Mouse (Mus musculus): ENCODE results near the gene Jpt2. TPM values are rescaled to one million over a fixed set of nuclear protein-coding genes. Genes with fewer than 3 reads are reported as not detected.
"Not testable (repeated sequence)": the region's sequence is repeated elsewhere in the genome, so short reads cannot be mapped to it uniquely, and the experiment has no call there.

Gene Jpt2
- 165 and 170 TPM in 2 replicates for polyA plus RNA-seq (2015; fragmentation: Nextera tagmentation; extraction: Ambion mirVana)

- H3K4me2 ChIP-seq: peak within 1 kb of the TSS; percentile 49
- H3K4me1 ChIP-seq: peaks cover 9% of the 10 kb centered on the region
- no peaks in the 10 kb centered on the region for H3K9me3 ChIP-seq
- peak within 1 kb of the TSS; percentile 86 for H3K27ac ChIP-seq
- peak within 1 kb of the TSS; percentile 90 for H3K4me3 ChIP-seq
- peaks cover 46% of the 10 kb centered on the region for H3K36me3 ChIP-seq
- WGBS: under 1% methylated on average over 58 of the region's 59 CpGs
- no peaks in the 10 kb centered on the region for H3K27me3 ChIP-seq
- peak; percentile 100 for ATAC-seq (ENCODE audit: insufficient number of reproducible peaks, low FRiP score, low TSS enrichment, low read depth)
- H3K9ac ChIP-seq: peak within 1 kb of the TSS; percentile 87
Measured at GRCm38 (mm10) chr17:24960135-24960851, at the start of gene Jpt2. TSS of gene Jpt2 (minus strand) at chr17:24960689.

DNA sequence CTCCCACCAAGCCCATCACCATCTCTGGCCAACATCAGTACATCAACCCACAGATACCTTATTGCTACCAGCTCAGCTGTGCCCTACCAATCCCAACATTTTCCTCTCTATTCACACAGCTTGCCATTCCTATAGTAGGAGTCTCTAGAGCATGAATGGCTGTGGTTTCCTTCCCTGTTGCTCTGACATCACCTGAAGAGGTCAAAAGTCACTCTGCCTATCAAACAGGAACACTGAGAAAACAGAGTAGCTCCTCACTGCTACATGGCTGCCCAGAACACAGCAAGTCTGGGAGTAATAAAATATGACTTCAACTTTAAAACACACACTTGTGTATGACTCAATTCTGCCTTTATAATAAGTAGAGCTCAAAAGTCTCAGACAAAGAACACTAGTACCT, 47.0 kb upstream of the Jpt2 start:
- no peak for ATAC-seq (ENCODE audit: insufficient number of reproducible peaks, low FRiP score, low TSS enrichment, low read depth)
- H3K9ac ChIP-seq: no peak overlapping the region
- H3K27me3 ChIP-seq: no peaks in the 10 kb centered on the region
- no peak overlapping the region for H3K27ac ChIP-seq
- H3K36me3 ChIP-seq: peaks cover 72% of the 10 kb centered on the region
- no peak overlapping the region for H3K4me3 ChIP-seq
- no peaks in the 10 kb centered on the region for H3K4me1 ChIP-seq
- H3K4me2 ChIP-seq: no peak overlapping the region
- no peaks in the 10 kb centered on the region for H3K9me3 ChIP-seq

DNA sequence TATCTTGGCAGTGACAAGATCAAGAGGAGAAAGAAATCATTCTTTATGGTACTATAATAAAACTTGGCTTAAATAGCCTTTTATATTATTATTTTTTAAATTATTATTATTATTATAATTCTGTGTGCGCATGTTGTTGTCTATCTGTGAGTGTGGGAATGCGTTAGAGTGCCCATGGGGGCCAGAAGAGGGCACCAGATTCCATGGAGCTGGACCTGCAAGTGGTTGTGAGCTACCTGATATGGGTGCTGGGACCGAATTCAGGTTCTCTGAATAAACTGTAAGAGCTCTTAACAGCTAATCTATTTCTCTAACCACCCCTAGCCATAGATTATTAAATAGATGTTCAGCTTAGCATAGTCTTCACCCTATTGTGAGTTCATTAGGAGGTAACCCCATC, 44.6 kb upstream of the Jpt2 start:
- Histone ChIP-seq H3K9me3 (no peaks in the 10 kb centered on the region), H3K36me3 (peaks cover 71% of the 10 kb centered on the region), H3K27ac (no peak overlapping the region), H3K4me3 (no peak overlapping the region), H3K27me3 (no peaks in the 10 kb centered on the region), H3K4me1 (no peaks in the 10 kb centered on the region), H3K9ac (no peak overlapping the region), H3K4me2 (no peak overlapping the region)
- 93% methylated on average over 3 of the region's 3 CpGs for WGBS
- no peak for ATAC-seq (ENCODE audit: insufficient number of reproducible peaks, low FRiP score, low TSS enrichment, low read depth)

- Histone ChIP-seq H3K4me3 (no peak overlapping the region), H3K27ac (no peak overlapping the region), H3K4me2 (no peak overlapping the region), H3K4me1 (no peaks in the 10 kb centered on the region), H3K27me3 (no peaks in the 10 kb centered on the region), H3K9ac (no peak overlapping the region), H3K9me3 (no peaks in the 10 kb centered on the region), H3K36me3 (peaks cover 91% of the 10 kb centered on the region)
- ATAC-seq (ENCODE audit: insufficient number of reproducible peaks, low FRiP score, low TSS enrichment, low read depth): no peak
- 91% methylated on average over 6 of the region's 6 CpGs for WGBS
Measured at GRCm38 (mm10) chr17:24994721-24995120, 34.2 kb upstream of the Jpt2 start.

- Histone ChIP-seq H3K4me3 (no peak overlapping the region), H3K27ac (no peak overlapping the region), H3K9me3 (no peaks in the 10 kb centered on the region), H3K4me2 (no peak overlapping the region), H3K36me3 (peaks cover 93% of the 10 kb centered on the region), H3K27me3 (no peaks in the 10 kb centered on the region), H3K9ac (no peak overlapping the region), H3K4me1 (no peaks in the 10 kb centered on the region)
- ATAC-seq (ENCODE audit: insufficient number of reproducible peaks, low FRiP score, low TSS enrichment, low read depth): no peak
- WGBS: 96% methylated on average over 6 of the region's 6 CpGs
Measured at GRCm38 (mm10) chr17:24987221-24987620, 26.7 kb upstream of the Jpt2 start.

DNA sequence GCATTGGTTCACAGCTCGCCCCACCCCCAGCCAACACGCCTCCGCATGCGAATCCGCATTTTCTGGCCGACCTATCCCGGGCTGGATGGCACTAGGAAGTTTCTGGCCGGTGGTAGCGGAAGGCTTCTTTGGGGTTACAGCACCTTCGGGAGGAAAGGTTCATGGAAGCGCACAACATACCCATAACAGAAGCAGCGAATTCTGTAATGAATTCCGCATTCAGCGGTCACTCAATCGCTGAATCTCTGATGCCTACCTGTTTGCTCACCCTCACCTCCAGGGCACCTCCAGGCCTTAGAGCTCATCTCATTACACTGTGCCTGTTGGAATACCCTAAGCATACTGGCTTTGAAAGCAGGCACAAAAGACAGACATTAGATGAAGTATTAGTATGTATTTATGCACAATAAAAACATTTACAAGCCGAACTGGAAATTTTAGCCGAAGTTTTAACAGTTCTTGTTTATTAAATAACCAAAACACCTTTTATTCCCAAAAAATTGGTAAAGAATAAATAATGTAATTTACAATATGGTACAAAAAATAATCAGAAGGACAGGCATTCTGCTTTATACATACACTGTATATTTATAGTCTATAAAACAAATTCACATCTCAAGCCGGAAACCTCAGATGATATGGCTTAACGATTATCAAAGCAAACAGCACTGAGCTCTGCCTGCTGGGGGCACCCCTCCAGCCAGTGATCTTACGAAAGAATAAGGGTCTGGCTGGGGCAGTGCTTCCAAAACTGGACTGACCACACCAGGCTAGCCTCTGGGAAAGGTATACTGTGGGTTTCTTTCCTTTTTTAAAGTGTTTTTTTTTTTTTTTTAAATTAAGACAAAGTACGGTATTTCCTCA, 595 bp upstream of the Jpt2 start:
- H3K27me3 ChIP-seq: no peaks in the 10 kb centered on the region
- H3K9ac ChIP-seq: no peak overlapping the region
- peaks cover 46% of the 10 kb centered on the region for H3K36me3 ChIP-seq
- H3K4me1 ChIP-seq: peaks cover 9% of the 10 kb centered on the region
- peak; percentile 5; the same call in 1 of the 2 replicates for ATAC-seq (ENCODE audit: insufficient number of reproducible peaks, low FRiP score, low TSS enrichment, low read depth)
- 0 out of 2 replicates have a peak overlapping the region, but pooled peaks have one; percentile 57 for H3K27ac ChIP-seq
- peak overlapping the region; percentile 90 for H3K4me3 ChIP-seq
- peak overlapping the region; percentile 49 for H3K4me2 ChIP-seq
- H3K9me3 ChIP-seq: no peaks in the 10 kb centered on the region
- 12% methylated on average over 21 of the region's 21 CpGs for WGBS

GRCm38 (mm10) chr17:24959371-24959770, 1.1 kb downstream of the Jpt2 start:
- H3K9me3 ChIP-seq: no peaks in the 10 kb centered on the region
- no peak overlapping the region for H3K27ac ChIP-seq
- ATAC-seq (ENCODE audit: insufficient number of reproducible peaks, low FRiP score, low TSS enrichment, low read depth): no peak
- H3K4me2 ChIP-seq: peak overlapping the region; percentile 49
- 46% methylated on average over 8 of the region's 8 CpGs for WGBS
- H3K4me3 ChIP-seq: peak overlapping the region; percentile 90
- H3K9ac ChIP-seq: peak overlapping the region; percentile 87; the same call in 1 of the 2 replicates
- peaks cover 45% of the 10 kb centered on the region for H3K36me3 ChIP-seq
- H3K4me1 ChIP-seq: peaks cover 9% of the 10 kb centered on the region
- no peaks in the 10 kb centered on the region for H3K27me3 ChIP-seq

GRCm38 (mm10) chr17:24953291-24953690, 7.2 kb downstream of the Jpt2 start:
- WGBS: 90% methylated on average over 2 of the region's 2 CpGs
- H3K4me3 ChIP-seq: no peak overlapping the region
- no peaks in the 10 kb centered on the region for H3K9me3 ChIP-seq
- no peaks in the 10 kb centered on the region for H3K27me3 ChIP-seq
- no peak overlapping the region for H3K4me2 ChIP-seq
- H3K27ac ChIP-seq: no peak overlapping the region
- peaks cover 10% of the 10 kb centered on the region; the same call in 1 of the 2 replicates for H3K4me1 ChIP-seq
- no peak overlapping the region for H3K9ac ChIP-seq
- ATAC-seq (ENCODE audit: insufficient number of reproducible peaks, low FRiP score, low TSS enrichment, low read depth): no peak
- peaks cover 68% of the 10 kb centered on the region for H3K36me3 ChIP-seq

DNA sequence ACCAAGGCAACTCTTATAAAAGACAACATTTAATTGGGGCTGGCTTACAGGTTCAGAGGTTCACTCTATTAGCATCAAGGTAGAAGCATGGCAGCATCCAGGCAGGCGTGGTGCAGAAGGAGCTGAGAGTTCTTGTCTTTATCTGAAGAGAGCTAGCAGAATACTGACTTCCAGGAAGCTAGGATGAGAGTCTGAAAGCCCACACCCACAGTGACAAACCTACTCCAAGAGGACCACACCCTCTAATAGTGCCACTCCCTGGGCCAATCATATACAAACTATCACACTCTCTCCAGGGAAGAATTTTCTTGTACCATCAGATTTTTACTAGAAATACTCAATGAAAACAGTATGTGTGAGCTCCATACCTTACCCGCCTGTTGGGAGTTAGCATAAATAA, 9.8 kb downstream of the Jpt2 start:
- no peak for ATAC-seq (ENCODE audit: insufficient number of reproducible peaks, low FRiP score, low TSS enrichment, low read depth)
- Histone ChIP-seq H3K4me1 (peaks cover 10% of the 10 kb centered on the region; the same call in 1 of the 2 replicates), H3K4me3 (no peak overlapping the region), H3K36me3 (peaks cover 82% of the 10 kb centered on the region), H3K9ac (no peak overlapping the region), H3K27me3 (no peaks in the 10 kb centered on the region), H3K9me3 (no peaks in the 10 kb centered on the region), H3K4me2 (no peak overlapping the region), H3K27ac (peak overlapping the region; percentile 44; the same call in 1 of the 2 replicates)
- 71% methylated on average over 2 of the region's 2 CpGs for WGBS

- peaks cover 87% of the 10 kb centered on the region for H3K36me3 ChIP-seq
- H3K4me1 ChIP-seq: peaks cover 10% of the 10 kb centered on the region; the same call in 1 of the 2 replicates
- no peaks in the 10 kb centered on the region for H3K27me3 ChIP-seq
Measured at GRCm38 (mm10) chr17:24948204-24948603, 12.3 kb downstream of the Jpt2 start.

DNA sequence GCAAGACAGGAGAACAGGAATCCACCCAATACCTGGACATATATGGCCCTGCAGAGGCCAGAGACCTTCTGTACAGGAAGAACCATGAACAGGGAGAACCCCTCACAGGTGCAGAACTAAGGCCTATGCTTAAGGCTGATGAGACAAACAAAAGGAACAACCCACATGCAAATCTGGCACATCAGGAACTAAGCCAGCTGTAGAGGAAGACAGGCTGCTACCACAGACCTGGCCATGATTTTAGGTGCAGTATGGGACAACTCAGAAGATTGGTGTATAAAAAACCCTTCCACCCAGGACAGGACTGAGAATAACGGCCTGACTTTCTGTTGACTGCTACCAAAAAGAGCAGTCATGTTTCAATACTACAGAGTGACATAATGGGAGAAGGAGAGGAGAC, 16.9 kb downstream of the Jpt2 start:
- H3K27me3 ChIP-seq; H3K4me3 ChIP-seq; H3K27ac ChIP-seq; H3K4me2 ChIP-seq; ATAC-seq (ENCODE audit: insufficient number of reproducible peaks, low FRiP score, low TSS enrichment, low read depth); H3K4me1 ChIP-seq; H3K9me3 ChIP-seq; H3K9ac ChIP-seq: not testable (repeated sequence)
- peaks cover 61% of the 10 kb centered on the region for H3K36me3 ChIP-seq
- 83% methylated on average over 1 of the region's 1 CpGs for WGBS

More at GRCm38 (mm10) chr17:24948204-24948603, 12.3 kb downstream of the Jpt2 start:
- H3K4me3 ChIP-seq: no peak overlapping the region
- H3K9ac ChIP-seq: no peak overlapping the region
- no peak overlapping the region for H3K27ac ChIP-seq
- ATAC-seq (ENCODE audit: insufficient number of reproducible peaks, low FRiP score, low TSS enrichment, low read depth): no peak
- 91% methylated on average over 5 of the region's 5 CpGs for WGBS
- no peak overlapping the region for H3K4me2 ChIP-seq
- H3K9me3 ChIP-seq: no peaks in the 10 kb centered on the region

GRCm38 (mm10) chr17:24943036-24943435, 17.5 kb downstream of the Jpt2 start:
- H3K4me3 ChIP-seq: no peak overlapping the region
- H3K27ac ChIP-seq: no peak overlapping the region
- H3K4me2 ChIP-seq: no peak overlapping the region
- WGBS: 90% methylated on average over 7 of the region's 7 CpGs
- no peak for ATAC-seq (ENCODE audit: insufficient number of reproducible peaks, low FRiP score, low TSS enrichment, low read depth)
- H3K9me3 ChIP-seq: no peaks in the 10 kb centered on the region
- peaks cover 56% of the 10 kb centered on the region for H3K36me3 ChIP-seq
- H3K27me3 ChIP-seq: no peaks in the 10 kb centered on the region
- H3K4me1 ChIP-seq: no peaks in the 10 kb centered on the region
- H3K9ac ChIP-seq: no peak overlapping the region
